Mouse (Mus musculus): ENCODE measurements around the gene Zfp459. TPM values are rescaled to one million over a fixed set of nuclear protein-coding genes. Genes with fewer than 3 reads are reported as not detected.
A peak's percentile ranks its signal among the peaks of the same experiment; 100 is the strongest.
"Not testable (repeated sequence)": the region's sequence is repeated elsewhere in the genome, so short reads cannot be mapped to it uniquely, and the experiment has no call there.

Zfp459 gene
- 0.23 and 0.33 TPM in 2 replicates for polyA plus RNA-seq (2012; rRNA removed)

DNA sequence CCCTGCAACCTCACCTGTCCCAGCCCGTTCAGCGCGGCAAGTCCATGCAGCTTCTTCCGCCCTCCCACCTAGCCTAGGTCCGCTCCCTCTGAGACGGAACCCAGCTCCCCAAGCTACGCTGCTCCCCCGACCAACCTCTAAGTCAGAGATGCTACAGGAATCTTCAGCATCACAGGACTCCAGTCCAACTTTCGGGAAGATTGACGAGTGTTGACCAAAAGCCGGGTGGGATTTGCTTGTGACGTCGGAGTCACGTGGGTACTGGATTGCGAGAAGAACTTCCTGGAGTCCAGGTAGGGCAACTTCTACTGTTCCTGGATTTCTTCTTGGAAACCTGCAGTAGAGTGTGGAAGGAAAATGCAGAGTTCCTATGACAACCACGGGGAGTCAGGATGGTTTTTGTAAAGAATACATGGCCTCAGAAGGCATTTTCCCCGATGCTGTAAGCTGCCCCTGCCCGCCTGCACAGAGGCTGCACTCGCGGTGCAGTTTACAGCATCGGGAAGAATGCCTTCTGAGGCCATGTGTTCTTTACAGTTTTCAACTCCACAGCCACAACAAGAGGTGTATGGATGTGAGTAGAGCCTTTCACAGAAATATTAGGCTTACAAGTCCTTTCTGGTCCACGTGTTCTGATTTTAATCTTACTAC, at the start of gene Zfp459:
Zfp459 (minus strand) TSS at position 212 of the 651 bp plus-strand sequence.
- TF ChIP-seq POLR2A (IDR thresholded peaks at IDR 0.05; ENCODE audit: low read depth, low read length) (no peak), CTCF (IDR thresholded peaks at IDR 0.05; ENCODE audit: extremely low read depth, insufficient read depth, insufficient read length, insufficient replicate concordance) (no peak)
- DNase-seq (ENCODE audit: low read depth in 1 of 2, low spot score in 2 of 2), result peak; percentile 11 to 36
- WGBS, result 2% methylated on average over 22 of the region's 22 CpGs
- H3K27ac ChIP-seq (ENCODE audit: insufficient read depth, low read length), result no peak within 1 kb of the TSS
- H3K36me3 ChIP-seq (ENCODE audit: control insufficient read depth, insufficient read depth, low read length), result no peaks in the 10 kb centered on the region
- H3K27me3 ChIP-seq (ENCODE audit: control insufficient read depth, insufficient read depth, low read length), result no peaks in the 10 kb centered on the region
- H3K4me3 ChIP-seq (ENCODE audit: extremely low read depth, insufficient read depth, insufficient read length), result peak within 1 kb of the TSS; percentile 71
- no peaks in the 10 kb centered on the region for H3K4me1 ChIP-seq (ENCODE audit: control insufficient read depth, insufficient read depth, insufficient read length)

DNA sequence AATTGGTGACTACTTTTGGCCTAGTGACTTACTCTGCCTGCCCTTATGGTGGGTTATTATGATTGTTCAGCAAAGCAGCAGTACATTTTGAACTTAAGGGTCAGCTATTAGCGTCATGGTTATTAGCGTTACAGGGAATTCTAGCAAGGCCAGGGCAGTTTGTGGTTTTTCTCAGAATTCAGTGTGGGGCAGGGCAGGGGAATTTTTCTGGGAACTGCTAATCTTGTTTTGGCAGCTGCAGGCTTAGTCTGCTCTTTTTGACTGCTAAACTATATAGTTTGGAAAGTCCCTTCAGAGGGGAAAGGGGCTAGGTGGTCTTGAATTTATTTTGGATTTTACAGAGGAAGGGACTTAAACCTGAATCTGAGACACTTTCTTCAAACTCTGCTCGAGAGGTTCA, 48.1 kb upstream of the Zfp459 start:
- Histone ChIP-seq H3K27me3 (ENCODE audit: control insufficient read depth, insufficient read depth, low read length) (no peaks in the 10 kb centered on the region), H3K36me3 (ENCODE audit: control insufficient read depth, insufficient read depth, low read length) (peaks cover 6% of the 10 kb centered on the region; the same call in 1 of the 2 replicates), H3K4me1 (ENCODE audit: control insufficient read depth, insufficient read depth, insufficient read length) (peaks cover 1% of the 10 kb centered on the region; the same call in 1 of the 2 replicates), H3K27ac (ENCODE audit: insufficient read depth, low read length) (no peak overlapping the region), H3K4me3 (ENCODE audit: extremely low read depth, insufficient read depth, insufficient read length) (no peak overlapping the region)
- no peak for DNase-seq (ENCODE audit: low read depth in 1 of 2, low spot score in 2 of 2)
- TF ChIP-seq POLR2A (IDR thresholded peaks at IDR 0.05; ENCODE audit: low read depth, low read length) (no peak), CTCF (IDR thresholded peaks at IDR 0.05; ENCODE audit: extremely low read depth, insufficient read depth, insufficient read length, insufficient replicate concordance) (no peak)
- 84% methylated on average over 3 of the region's 3 CpGs for WGBS

DNA sequence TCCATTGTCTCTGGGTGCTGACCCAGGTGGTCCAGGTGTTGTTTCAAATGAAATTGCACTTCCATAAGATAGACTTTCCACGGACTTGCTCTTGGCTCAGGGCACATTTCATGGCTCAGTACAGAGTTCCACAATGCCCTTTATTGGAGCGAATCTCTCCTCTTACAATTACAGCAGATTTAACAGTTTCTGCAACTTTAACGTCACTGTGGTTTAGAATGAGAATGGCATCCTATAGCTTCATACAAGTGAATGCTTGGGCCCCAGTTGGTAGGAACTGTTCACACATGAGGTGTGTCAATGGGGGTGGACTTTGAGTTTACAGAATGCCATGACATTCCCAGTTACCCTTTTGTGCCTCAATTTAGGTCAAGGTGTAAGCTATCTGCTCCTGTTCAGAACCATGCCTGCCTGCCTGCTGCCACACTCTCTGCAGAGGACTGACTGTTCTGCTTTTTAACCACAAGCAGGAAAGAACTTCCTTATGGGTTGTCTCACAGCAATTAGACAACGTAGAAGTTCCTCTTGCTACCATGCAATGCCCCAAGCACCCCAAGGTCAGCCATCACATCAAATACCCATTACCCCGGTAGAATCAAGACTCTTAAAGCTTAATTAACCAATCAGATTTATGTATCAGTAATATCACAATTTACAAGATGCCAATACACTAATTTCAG, 42.4 kb upstream of the Zfp459 start:
- DNase-seq (ENCODE audit: low read depth in 1 of 2, low spot score in 2 of 2), result peak; percentile 6 to 7
- not testable (repeated sequence) for H3K4me3 ChIP-seq (ENCODE audit: extremely low read depth, insufficient read depth, insufficient read length); H3K27ac ChIP-seq (ENCODE audit: insufficient read depth, low read length); H3K27me3 ChIP-seq (ENCODE audit: control insufficient read depth, insufficient read depth, low read length); H3K36me3 ChIP-seq (ENCODE audit: control insufficient read depth, insufficient read depth, low read length); H3K4me1 ChIP-seq (ENCODE audit: control insufficient read depth, insufficient read depth, insufficient read length)
- 15% methylated on average over 3 of the region's 5 CpGs for WGBS

DNA sequence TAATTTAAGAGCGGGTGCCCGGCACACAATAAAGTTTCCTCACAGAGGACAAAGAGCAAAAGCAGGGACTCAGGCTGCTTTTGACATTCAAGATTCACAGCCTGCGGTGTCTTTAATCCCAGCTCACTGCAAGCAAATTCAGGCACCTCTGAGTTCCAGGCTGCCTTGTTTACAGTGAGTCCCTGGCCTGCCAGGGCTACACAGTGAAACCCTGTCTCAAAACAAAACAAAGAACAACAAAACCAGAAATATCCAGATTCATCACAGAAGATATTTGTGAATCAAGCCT, 30.7 kb upstream of the Zfp459 start:
- TF ChIP-seq POLR2A (IDR thresholded peaks at IDR 0.05; ENCODE audit: low read depth, low read length) (no peak), CTCF (IDR thresholded peaks at IDR 0.05; ENCODE audit: extremely low read depth, insufficient read depth, insufficient read length, insufficient replicate concordance) (no peak)
- no peak for DNase-seq (ENCODE audit: low read depth in 1 of 2, low spot score in 2 of 2)
- H3K27ac ChIP-seq (ENCODE audit: insufficient read depth, low read length), result 0 out of 2 replicates have a peak overlapping the region, but pooled peaks have one; percentile 33
- 34% methylated on average over 3 of the region's 3 CpGs for WGBS
- no peak overlapping the region for H3K4me3 ChIP-seq (ENCODE audit: extremely low read depth, insufficient read depth, insufficient read length)
- H3K27me3 ChIP-seq (ENCODE audit: control insufficient read depth, insufficient read depth, low read length), result no peaks in the 10 kb centered on the region
- H3K4me1 ChIP-seq (ENCODE audit: control insufficient read depth, insufficient read depth, insufficient read length), result no peaks in the 10 kb centered on the region
- H3K36me3 ChIP-seq (ENCODE audit: control insufficient read depth, insufficient read depth, low read length), result no peaks in the 10 kb centered on the region; the same call in 1 of the 2 replicates

DNA sequence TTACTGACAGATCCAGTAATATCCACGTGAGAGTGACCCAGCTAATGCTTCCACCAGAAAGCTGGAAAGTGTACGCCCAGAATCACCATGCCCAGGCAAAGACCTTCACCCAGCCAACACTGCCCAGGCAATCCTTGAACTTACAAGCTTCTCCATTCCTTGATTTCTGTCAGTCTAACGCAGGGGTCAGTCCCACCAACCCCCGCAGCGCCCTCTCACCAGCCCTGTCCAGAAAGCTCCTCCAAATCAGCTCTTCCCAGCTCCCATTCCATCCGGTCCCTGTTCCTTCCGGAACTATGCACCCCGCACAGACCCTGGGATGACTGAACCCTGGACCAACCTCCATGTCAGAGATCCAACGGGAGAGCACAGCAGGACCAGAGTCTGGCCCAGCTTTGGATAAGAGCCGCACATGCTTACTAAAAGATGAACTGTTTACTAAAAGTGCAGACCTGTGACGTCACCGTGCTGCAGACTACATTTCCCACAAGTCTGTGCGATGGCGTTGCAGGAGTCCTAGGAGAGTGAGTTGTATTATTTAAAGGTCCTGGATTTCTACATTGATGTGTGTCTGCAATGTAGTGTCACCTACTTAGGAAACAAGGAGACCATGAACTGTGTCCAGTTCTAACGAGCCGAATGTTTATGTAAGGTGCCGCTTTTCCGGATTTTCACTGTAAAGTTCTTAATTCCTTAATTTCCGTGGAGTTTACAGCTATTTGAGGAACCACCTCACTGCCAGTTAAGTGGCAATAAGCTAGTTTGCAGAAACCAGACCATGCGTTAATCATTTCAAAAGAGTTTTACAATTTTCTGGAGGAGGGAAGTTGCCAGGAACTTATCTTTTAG, 30.2 kb upstream of the Zfp459 start, which contains the start of gene Zfp874a:
Zfp874a (minus strand) TSS at position 453 of the 849 bp plus-strand sequence.
- TF ChIP-seq CTCF (IDR thresholded peaks at IDR 0.05; ENCODE audit: extremely low read depth, insufficient read depth, insufficient read length, insufficient replicate concordance) (no peak), POLR2A (IDR thresholded peaks at IDR 0.05; ENCODE audit: low read depth, low read length) (no peak)
- Histone ChIP-seq H3K36me3 (ENCODE audit: control insufficient read depth, insufficient read depth, low read length) (peaks cover 2% of the 10 kb centered on the region), H3K27ac (ENCODE audit: insufficient read depth, low read length) (0 out of 2 replicates have a peak within 1 kb of the TSS, but pooled peaks have one; percentile 33), H3K4me1 (ENCODE audit: control insufficient read depth, insufficient read depth, insufficient read length) (no peaks in the 10 kb centered on the region), H3K27me3 (ENCODE audit: control insufficient read depth, insufficient read depth, low read length) (no peaks in the 10 kb centered on the region), H3K4me3 (ENCODE audit: extremely low read depth, insufficient read depth, insufficient read length) (peak within 1 kb of the TSS; percentile 77)
- DNase-seq (ENCODE audit: low read depth in 1 of 2, low spot score in 2 of 2), result peak; percentile 66 to 89
- 1% methylated on average over 20 of the region's 20 CpGs for WGBS

DNA sequence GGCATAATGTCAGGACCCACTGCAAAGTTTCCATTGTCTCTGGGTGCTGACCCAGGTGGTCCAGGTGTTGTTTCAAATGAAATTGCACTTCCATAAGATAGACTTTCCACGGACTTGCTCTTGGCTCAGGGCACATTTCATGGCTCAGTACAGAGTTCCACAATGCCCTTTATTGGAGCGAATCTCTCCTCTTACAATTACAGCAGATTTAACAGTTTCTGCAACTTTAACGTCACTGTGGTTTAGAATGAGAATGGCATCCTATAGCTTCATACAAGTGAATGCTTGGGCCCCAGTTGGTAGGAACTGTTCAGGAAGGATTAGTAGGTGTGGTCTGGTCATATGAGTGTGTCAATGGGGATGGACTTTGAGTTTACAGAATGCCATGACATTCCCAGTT, 15.9 kb upstream of the Zfp459 start:
- 94% methylated on average over 1 of the region's 3 CpGs for WGBS

More for the DNA sequence above, 15.9 kb upstream of the Zfp459 start:
- not testable (repeated sequence) for H3K27ac ChIP-seq (ENCODE audit: insufficient read depth, low read length); DNase-seq (ENCODE audit: low read depth in 1 of 2, low spot score in 2 of 2); H3K36me3 ChIP-seq (ENCODE audit: control insufficient read depth, insufficient read depth, low read length); H3K27me3 ChIP-seq (ENCODE audit: control insufficient read depth, insufficient read depth, low read length); H3K4me1 ChIP-seq (ENCODE audit: control insufficient read depth, insufficient read depth, insufficient read length); H3K4me3 ChIP-seq (ENCODE audit: extremely low read depth, insufficient read depth, insufficient read length)
